Mouse (Mus musculus): ENCODE measurements at regions not wholly inside any gene's neighbourhood (a gene's known extent, or its start where the extent isn't known, plus 50 kb on each side); places are given as distances from the start of the nearest gene placed in this dataset.

GRCm38 (mm10) chr1:75895550-75895949, 349.5 kb downstream of the Slc4a3 start:
- DNase-seq, result no peak

DNA sequence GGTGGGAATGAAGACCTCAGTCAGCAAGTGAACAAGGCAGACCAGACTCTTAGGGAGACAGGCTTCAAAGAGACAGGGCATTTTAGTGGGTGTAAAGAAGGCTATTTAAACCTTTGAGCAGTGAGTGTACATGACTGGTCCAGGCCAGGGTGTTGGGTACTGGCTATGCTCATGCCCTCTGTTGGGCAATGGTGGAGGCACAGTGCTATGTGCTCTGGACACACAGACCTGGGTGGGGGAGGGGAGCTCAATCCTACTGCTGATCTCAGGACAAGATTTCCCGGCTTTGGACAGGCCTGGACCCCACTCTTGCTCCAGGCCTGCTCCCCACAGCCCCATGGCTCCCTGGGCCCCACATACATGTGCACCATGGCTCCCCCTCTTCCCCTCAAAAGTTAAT, 355.1 kb downstream of the Slc4a3 start:
- no peak for DNase-seq

DNA sequence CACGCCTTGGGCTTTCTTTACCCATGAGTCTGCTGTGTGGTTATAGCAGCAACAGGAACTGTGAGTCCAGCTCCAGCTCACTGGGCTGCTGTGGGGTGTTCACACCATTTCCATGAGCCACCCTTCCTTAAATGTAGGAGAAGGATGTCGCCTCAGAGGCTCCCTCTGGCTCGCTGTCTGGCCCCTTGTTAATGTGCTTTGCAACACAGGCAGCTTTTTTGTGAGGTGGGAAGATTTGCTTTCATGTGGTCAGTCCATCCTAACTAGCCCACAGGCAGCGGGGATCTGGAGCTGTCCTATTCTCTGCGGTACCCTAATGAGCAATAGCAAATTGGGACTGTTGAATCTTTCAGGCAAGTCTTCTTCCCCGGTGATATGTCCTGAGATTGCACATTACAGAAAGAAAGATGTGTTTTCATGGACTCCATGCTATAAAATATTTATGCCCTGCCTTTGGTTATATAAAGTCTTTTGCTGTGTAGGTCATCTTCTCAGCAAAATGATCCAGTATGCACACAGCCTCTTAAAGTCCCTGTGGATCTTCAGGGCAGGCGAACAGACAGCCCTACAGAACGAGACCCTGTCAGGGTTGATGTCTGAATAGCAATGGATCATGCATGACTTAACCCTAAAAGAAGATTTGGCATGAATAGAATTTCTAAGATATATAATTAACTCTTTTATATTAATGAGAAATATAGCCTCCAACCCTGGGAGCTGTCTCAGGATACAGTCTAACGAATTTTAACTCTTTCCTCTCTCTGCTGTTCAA, 359.8 kb downstream of the Slc4a3 start:
- no peak for DNase-seq

- DNase-seq, result no peak
Measured at GRCm38 (mm10) chr1:75915311-75915710, 369.2 kb downstream of the Slc4a3 start.

- no peak for DNase-seq
Measured at GRCm38 (mm10) chr1:75916181-75916580, 370.1 kb downstream of the Slc4a3 start.

DNA sequence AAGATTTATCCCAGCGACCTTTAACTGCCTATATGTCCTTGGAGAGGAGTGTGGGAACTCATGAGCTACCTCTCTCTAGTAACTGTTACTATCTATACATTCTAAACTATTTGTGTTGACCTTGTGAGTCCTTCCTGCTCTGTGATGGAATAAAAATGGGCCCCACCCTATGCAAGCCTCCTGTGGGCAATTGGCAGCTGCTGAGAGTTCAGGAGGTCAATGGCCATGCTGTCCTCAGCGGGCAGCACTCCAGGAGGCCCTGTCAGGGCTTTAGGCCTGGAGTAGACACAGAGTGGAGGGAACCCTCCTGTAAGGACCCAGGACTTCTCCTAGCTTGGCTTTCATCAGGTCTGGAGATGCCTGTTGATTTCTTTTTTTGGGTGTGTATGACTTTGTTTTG, 373.1 kb downstream of the Slc4a3 start:
- DNase-seq, result no peak

DNA sequence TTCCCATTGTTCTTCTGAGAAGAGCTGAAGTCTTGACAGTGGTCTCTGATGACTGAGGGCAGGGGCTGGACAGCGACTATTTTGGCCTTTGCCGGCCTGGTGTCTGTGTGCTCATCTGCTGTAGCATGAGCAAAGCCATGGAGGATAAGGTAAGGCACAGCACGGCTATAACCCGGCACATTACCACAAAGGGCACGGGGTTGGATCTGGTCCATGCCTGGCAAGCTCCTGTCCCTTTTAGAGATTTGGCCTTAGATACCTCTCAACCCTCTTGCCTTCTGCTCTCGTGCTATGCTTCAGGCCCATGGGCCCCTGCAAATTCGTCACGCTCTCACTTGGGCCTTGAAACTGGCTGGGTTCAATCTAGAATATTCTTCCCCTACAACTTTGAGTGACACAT, 379.0 kb downstream of the Slc4a3 start:
- no peak for DNase-seq

DNA sequence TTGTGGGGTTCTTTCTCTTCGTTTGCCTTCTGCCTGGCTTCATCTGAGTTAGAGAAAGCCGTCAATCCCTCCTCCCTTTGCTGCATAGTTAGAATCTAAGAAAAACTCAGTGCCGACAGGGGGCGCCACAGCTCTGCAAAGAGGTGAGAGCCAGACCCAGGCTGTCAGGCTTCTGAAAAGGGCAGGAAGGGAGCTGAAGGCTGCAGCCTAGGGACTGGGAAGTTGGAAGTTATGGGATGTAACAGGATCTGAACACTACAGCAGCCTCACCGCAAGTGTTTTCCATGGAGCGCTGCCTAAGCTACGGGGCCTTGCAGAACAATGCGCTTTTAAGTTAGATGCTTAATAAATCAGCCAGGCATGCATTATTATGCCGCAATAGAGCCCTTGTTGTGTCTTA, 379.7 kb downstream of the Slc4a3 start:
- peak; percentile 81 for DNase-seq

GRCm38 (mm10) chr1:75931852-75932251, 385.8 kb downstream of the Slc4a3 start:
- DNase-seq, result no peak

- peak; percentile 45 for DNase-seq
Measured at GRCm38 (mm10) chr1:75933831-75934230, 387.8 kb downstream of the Slc4a3 start.

GRCm38 (mm10) chr1:75934761-75935160, 388.7 kb downstream of the Slc4a3 start:
- no peak for DNase-seq

- DNase-seq, result no peak
Measured at GRCm38 (mm10) chr1:75935866-75936265, 389.8 kb downstream of the Slc4a3 start.

DNA sequence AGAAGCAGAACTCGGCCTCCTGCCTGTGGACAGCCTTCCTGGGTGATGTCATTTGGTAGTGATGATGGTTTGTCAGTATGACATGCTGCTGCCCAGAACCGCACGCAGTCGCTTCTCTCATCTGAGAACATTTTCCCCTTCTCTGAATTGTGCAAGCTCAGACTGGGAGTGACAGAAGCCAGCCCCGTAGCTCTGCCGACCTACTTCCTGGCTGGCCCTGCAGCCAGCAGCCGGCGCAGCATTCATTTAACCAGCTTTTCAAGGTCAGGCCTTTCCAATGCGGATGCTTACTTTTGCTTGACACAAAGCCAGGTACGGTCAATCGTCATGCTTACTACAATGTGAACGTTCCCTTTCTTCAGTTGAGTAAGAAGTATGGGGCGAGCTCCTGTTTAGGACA, 390.5 kb downstream of the Slc4a3 start:
- peak; percentile 21 for DNase-seq

DNA sequence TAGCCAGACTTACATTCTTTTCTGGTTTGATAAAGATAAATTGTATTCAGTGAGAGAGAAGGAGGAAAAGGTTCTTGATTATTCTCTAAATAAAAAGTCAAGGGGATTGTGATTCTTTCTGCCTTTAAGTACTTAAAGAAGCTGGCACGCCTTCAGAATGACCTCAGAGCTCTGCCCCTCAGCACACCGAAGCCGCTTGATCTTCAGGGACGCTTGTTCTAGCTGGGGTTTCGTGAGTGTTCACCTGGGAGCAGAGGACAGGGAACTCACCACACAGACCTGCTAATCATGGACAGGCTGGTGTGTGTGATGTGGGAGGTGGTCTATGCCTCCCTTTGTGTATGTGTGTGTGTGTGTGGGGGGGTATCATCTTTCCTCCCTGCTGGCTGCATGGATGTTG, 391.3 kb downstream of the Slc4a3 start:
- no peak for DNase-seq

GRCm38 (mm10) chr1:75946290-75946839, 400.3 kb downstream of the Slc4a3 start:
- no peak for DNase-seq

DNA sequence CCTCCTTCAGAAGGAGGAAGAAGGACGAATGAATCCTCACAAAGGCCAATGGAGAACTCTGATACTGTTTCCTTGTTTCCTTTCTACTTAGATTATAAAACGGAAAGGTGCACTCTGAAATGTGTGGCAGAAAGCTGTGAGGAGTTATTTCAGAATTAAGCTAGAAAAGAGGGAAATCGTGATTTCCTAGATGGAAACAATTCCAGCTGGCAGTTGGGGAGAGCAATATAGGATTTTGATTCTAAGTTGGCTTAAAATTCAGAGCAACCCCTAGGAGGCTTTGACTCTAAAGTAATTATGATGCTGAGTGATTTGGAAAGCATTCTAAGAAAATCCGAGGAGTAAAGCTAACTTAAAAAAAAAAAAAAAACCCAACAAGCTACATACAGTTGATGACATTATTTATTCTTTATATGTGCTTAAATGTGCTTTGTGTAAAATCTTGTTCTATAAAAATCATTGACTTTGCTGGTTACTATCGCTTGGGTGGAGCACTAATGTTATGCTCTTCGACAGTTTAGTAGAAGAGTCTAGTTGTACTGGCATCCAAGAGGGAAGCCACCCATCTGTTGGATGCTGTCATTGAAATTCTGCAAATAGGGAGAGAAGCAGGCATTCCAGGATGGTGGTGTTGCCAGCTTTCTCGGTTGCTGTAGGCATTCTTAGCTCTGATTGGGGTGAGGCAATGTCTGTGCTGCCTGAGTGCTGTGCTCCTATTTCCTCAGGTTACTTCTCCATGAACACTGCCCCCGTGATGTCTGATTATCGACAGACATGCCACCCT, 432.3 kb downstream of the Slc4a3 start:
- DNase-seq, result no peak

DNA sequence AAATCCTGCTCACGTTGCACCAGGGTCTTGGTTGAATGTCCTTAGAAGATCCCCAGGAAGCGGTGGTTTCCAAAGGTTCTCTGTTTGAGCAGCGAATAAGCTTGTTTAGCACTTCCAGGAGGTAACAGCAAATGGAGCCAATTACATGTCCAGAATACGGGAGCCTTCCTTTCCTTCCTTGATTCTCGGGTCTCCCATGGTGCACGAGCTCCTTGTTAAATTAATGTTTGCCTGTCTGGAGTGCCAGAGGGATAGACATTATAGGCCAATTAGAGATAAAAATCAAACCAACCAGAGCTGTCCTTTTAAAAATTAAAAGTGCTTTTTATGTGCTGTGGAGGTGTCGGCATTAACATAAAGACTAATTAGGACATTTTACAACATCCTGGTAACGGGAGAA, 437.0 kb downstream of the Slc4a3 start:
- no peak for DNase-seq

DNA sequence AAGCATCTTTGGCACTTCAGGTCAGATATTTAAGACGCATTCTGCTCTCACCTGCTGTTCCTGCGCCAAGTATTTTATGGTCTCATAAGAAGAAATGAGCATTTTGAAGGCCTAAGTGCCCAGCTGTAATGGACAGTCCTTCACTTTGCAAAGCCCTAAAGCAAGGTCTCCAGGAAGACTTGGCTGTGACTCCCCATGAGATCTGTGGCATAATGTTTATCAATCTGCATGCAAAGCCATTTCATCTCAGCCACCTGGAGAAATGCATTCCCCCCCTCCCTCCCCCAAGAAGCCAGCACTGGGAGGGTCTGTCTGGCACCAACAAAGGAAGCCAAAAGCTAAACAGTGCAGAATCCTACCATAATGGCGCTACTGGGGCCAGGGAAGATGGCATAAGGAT, 437.4 kb downstream of the Slc4a3 start:
- no peak for DNase-seq

GRCm38 (mm10) chr1:75988496-75988895, 442.4 kb downstream of the Slc4a3 start:
- DNase-seq, result no peak

DNA sequence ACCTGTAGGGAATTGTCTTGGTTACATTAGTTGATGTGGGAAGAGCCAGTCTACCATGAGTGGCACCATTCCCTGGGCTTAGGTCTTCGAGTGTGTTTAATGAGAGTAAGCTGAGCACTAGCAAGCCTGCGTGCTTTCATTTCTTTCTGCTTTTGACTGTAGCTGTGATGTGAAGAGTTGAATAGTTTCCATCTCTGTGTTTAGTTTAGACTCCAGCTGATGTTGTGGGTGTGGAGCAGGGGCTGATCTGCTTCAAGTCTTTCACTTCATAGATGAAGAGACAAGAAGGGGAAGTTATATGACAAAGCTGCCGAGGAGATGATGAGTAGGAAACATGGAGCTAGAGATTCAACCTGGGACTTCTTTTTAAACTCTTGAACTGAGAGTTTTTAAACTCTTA, 446.0 kb downstream of the Slc4a3 start:
- DNase-seq, result no peak

GRCm38 (mm10) chr1:75997222-75997621, 451.2 kb downstream of the Slc4a3 start:
- DNase-seq, result no peak

DNA sequence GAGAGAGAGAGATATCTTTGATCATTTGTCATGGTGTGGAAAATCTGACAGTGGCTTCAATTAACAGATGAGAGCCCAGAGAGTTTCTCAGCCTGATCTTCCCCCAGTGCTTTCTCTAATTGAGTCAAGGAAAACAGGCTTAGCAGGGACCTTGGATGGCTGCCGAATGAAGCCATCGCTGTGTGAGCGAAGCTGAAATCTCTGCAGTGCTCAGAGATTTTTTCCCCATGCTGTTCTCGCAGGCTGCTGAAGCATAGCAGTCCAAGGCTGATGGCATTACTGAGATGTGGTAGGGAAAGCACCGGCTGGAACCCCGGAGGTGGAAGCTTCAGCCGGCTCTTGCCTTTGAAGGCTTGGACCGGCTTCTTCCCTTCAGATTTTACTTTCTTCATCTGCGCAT, 455.1 kb downstream of the Slc4a3 start:
- peak; percentile 44 for DNase-seq

DNA sequence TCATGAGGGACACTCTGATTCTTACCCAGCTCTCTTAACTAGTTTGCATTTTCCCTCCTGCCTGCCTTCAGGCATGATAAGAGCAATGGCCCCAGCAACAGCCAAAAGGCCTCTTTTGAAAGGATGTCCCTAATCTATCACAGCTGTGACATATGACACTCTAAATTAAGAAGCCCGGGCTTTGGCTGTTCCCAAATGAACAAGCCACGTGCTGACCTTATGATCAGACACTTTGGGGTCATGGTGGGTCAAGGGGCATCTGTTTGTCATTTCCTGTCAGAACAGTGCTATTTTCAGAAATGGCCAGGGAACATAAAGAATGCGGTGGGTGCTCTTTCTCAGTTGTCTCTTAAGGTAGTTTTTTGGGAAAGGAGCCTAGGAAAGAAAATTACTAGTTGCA, 463.5 kb downstream of the Slc4a3 start:
- DNase-seq, result no peak

Data from adrenal gland, adult 8-10 months (tissue).